Mouse (Mus musculus) neural tube, embryonic 11.5 days (tissue): ENCODE data around the gene Zfp617. TPM values are rescaled to one million over a fixed set of nuclear protein-coding genes. Genes with fewer than 3 reads are reported as not detected.

Source experiments
- ATAC-seq: fragments of 200-750 bp; cut with Nextera tagmentation; 2 replicates; pipeline ENCODE4 v1.8.0; 2017; ENCODE audit warnings: moderate number of reproducible peaks, mild to moderate bottlenecking, moderate TSS enrichment, moderate library complexity; ENCODE audit not compliant: insufficient read depth, low FRiP score, low TSS enrichment
- DNase-seq: peaks from one replicate; pipeline ENCODE4 v3.0.0-alpha.2; 2015; ENCODE audit warnings: low spot score
- H3K27ac ChIP-seq: fragments of 300-500 bp; sonication (generic); 2 replicates; pipeline ENCODE4 v1.5.1; 2014; ENCODE audit warnings: low read depth, mild to moderate bottlenecking, low read length
- H3K27me3 ChIP-seq: fragments of 300-500 bp; sonication (generic); 2 replicates; pipeline ENCODE4 v1.6.1; 2014; ENCODE audit warnings: mild to moderate bottlenecking, low read length, mixed read lengths; ENCODE audit not compliant: control insufficient read depth, insufficient read depth
- H3K36me3 ChIP-seq: fragments of 300-500 bp; sonication (generic); 2 replicates; pipeline ENCODE4 v1.6.1; 2014; ENCODE audit warnings: mild to moderate bottlenecking, low read length, moderate library complexity, mixed read lengths; ENCODE audit not compliant: control insufficient read depth, insufficient read depth
- H3K4me1 ChIP-seq: fragments of 300-500 bp; sonication (generic); 2 replicates; pipeline ENCODE4 v1.6.1; 2014; ENCODE audit warnings: low read length, mixed read lengths; ENCODE audit not compliant: control insufficient read depth, insufficient read depth
- H3K4me2 ChIP-seq: fragments of 300-500 bp; sonication (generic); 2 replicates; pipeline ENCODE4 v1.6.1; 2014; ENCODE audit warnings: low read depth, mild to moderate bottlenecking, moderate library complexity
- H3K4me3 ChIP-seq: fragments of 300-500 bp; sonication (generic); 2 replicates; pipeline ENCODE4 v1.5.1; 2014; ENCODE audit warnings: low read depth, low read length
- H3K9ac ChIP-seq: fragments of 300-500 bp; sonication (generic); 2 replicates; pipeline ENCODE4 v1.6.1; 2014; ENCODE audit warnings: mild to moderate bottlenecking, low read length
- H3K9me3 ChIP-seq: fragments of 300-500 bp; sonication (generic); 2 replicates; pipeline ENCODE4 v1.6.1; 2016; ENCODE audit warnings: low read length; ENCODE audit not compliant: control insufficient read depth
- WGBS: fragments of 180-500 bp; shearing (Covaris S2); extraction: QIAGEN DNeasy Blood & Tissue Kit; methylation state at CpG from one replicate; pipeline ENCODE4 v1.1.7; 2014; 5-methylcytosine and 5-hydroxymethylcytosine counted together
- polyA plus RNA-seq: library from polyadenylated mRNA; unstranded; fragments of >200 nt; fragmentation: Nextera tagmentation; extraction: Ambion mirVana; gene quantifications from 2 replicates; pipeline ENCODE4 v1.2.1, GENCODE M21; 2014

Gene Zfp617
- polyA plus RNA-seq, 1 experiment from 2014 or later = 36.4 TPM

GRCm38 (mm10) chr8:71981456-71981855 is 73.0 kb downstream of the Zfp617 start:
- Histone ChIP-seq H3K36me3 (no peaks in the 10 kb centered on the region), H3K27me3 (no peaks in the 10 kb centered on the region), H3K27ac (no peak overlapping the region), H3K4me2 (no peak overlapping the region), H3K4me1 (no peaks in the 10 kb centered on the region), H3K9ac (no peak overlapping the region), H3K9me3 (no peaks in the 10 kb centered on the region), H3K4me3 (no peak overlapping the region)
- ATAC-seq (no peak), DNase-seq (no peak)
- 83% methylated on average over 4 of the region's 4 CpGs for WGBS

Other genes with a start within 250 kb of the Zfp617 start
- 6.5 and 7.7 TPM in 2 replicates for gene Unc13a, start 236.9 kb upstream of the Zfp617 start, polyA plus RNA-seq
- gene Jak3, start 232.3 kb upstream of the Zfp617 start, polyA plus RNA-seq = 1.6 and 2.0 TPM in 2 replicates
- gene Insl3, start 219.4 kb upstream of the Zfp617 start, polyA plus RNA-seq = not detected in 2 replicates
- gene B3gnt3, start 206.8 kb upstream of the Zfp617 start, polyA plus RNA-seq = 0.33 and 0.59 TPM in 2 replicates
- gene Fcho1, start 182.9 kb upstream of the Zfp617 start, polyA plus RNA-seq = 12.3 and 12.4 TPM in 2 replicates
- 6.6 and 6.7 TPM in 2 replicates for gene Zfp709, start 26.6 kb upstream of the Zfp617 start, polyA plus RNA-seq
- gene Zfp882, start within 50 bp of the Zfp617 start, polyA plus RNA-seq = 7.2 and 8.1 TPM in 2 replicates
- gene Zfp961, start 42.4 kb downstream of the Zfp617 start, polyA plus RNA-seq = 22.9 and 23.9 TPM in 2 replicates
- gene Cyp4f18, start 101.0 kb downstream of the Zfp617 start, polyA plus RNA-seq = 0.36 and 0.92 TPM in 2 replicates
- not detected in 2 replicates for gene Olfr372, start 132.6 kb downstream of the Zfp617 start, polyA plus RNA-seq
- gene Olfr373, start 174.5 kb downstream of the Zfp617 start, polyA plus RNA-seq = not detected in 2 replicates
- gene Olfr374, start 198.4 kb downstream of the Zfp617 start, polyA plus RNA-seq = not detected in 2 replicates
- 554 and 563 TPM in 2 replicates for gene Tpm4, start 226.3 kb downstream of the Zfp617 start, polyA plus RNA-seq